19 mouse cellular contexts compared by ENCODE assay signal in the genomic region with DNA sequence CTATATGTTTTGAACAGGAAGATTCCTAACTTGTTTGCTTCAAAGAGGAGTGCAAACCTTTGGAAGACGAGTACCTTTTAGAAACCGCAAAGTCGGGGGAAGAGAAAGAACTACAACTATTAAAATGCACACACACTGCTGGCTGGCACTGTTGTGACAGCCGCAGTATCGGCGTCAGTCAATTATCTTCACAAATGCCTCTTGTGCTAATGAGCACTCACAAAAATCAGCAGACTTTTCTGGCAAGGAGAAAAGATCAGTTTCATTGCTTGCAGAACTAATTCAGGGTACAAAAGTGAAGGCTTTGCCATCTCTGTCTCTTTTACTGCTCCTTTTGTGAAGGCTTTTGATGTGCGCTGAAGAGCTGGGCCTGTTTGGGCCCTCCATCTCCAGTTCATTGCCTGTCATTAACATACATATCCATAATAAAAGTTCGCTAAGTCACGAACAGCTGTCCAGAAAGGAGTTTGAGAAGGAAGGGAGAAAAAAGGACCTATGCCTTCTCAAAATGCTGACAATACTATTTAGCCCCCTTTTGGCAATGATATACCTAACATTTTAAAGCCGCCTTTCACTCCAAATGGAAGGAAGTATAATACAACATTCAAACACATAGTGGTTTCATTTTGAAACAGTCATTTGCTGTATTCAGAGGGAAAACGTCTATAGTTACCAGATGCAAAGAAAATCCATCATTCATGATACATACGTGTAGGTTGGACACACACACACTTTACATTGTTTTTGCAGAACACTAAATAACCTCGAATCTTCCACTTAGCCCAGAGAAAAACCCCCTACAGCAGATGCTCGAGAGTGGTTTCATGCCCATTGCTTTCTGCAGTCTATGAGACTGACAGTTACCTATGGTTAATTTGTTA.
DNase-seq lines count a peak whose midpoint lies in the region; ATAC-seq and TF ChIP-seq lines count a peak whose summit lies in the region.
"Had no signal": no experiment of that assay in that cellular context is flagged by ENCODE, and none has a peak within 500 bp of the region (broad histone marks: within the 10 kb centered on the region; RNA-seq: fewer than 3 reads in every experiment).

No protein-coding gene starts in this region.

- no peaks in the 10 kb centered on the region for H3K36me3 ChIP-seq in ES-Bruce4 (ENCODE audit: control insufficient read depth, insufficient read depth, low read length, poor library complexity, severe bottlenecking)
- no peaks in the 10 kb centered on the region for H3K36me3 ChIP-seq in forebrain, embryonic 16.5 days (ENCODE audit: control insufficient read depth, insufficient read depth)
- H3K36me3 ChIP-seq: embryonic facial prominence, embryonic 15.5 days; heart, embryonic 13.5 days; limb, embryonic 10.5 days; liver, embryonic 12.5 days; lung, embryonic 15.5 days had no signal

- no peaks in the 10 kb centered on the region for H3K4me1 ChIP-seq in ES-Bruce4 (ENCODE audit: control insufficient read depth, insufficient read depth, low read length)
- peaks cover 21% of the 10 kb centered on the region for H3K4me1 ChIP-seq in forebrain, embryonic 16.5 days (replicated peaks; ENCODE audit: control insufficient read depth, insufficient read depth, low read length)
- H3K4me1 ChIP-seq: embryonic facial prominence, embryonic 15.5 days; liver, embryonic 12.5 days; lung, embryonic 15.5 days had no signal

- DNase-seq in heart, adult 11 months, result peak; percentile 34
- no peak for DNase-seq in heart, adult 18-20 months
- peak; percentile 47 for DNase-seq in embryo, embryonic 10 days (ENCODE audit: low spot score)
- DNase-seq in gastrocnemius, postnatal 4 days (ENCODE audit: low spot score in 2 of 2), result no peak
- DNase-seq in cerebellum, adult 9-10 months, result no peak
- DNase-seq in layer of hippocampus, adult 8-10 months (ENCODE audit: low spot score in 2 of 2), result no peak
- DNase-seq: adrenal gland, adult 2 months; cerebellum, postnatal 10 days; gastrocnemius, postnatal 25 days; heart, postnatal 4 days; kidney, adult 2 months had no signal

- TF ChIP-seq CTCF in ES-Bruce4 (IDR thresholded peaks at IDR 0.05; ENCODE audit: low read depth, low read length), result no peak

- no peak for TF ChIP-seq EP300 in ES-Bruce4 (IDR thresholded peaks at IDR 0.05; ENCODE audit: insufficient read depth, low read depth, low read length)

- H3K4me2 ChIP-seq in forebrain, embryonic 16.5 days (ENCODE audit: low read length), result peak overlapping the region; percentile 2
- H3K4me2 ChIP-seq: embryonic facial prominence, embryonic 15.5 days; liver, embryonic 12.5 days; lung, embryonic 15.5 days had no signal

- TF ChIP-seq POLR2A in ES-Bruce4 (IDR thresholded peaks at IDR 0.05; ENCODE audit: insufficient read depth, low read length), result no peak

- no peak overlapping the region for H3K9ac ChIP-seq in ES-Bruce4 (ENCODE audit: low read depth, poor library complexity, severe bottlenecking)
- H3K9ac ChIP-seq in forebrain, embryonic 16.5 days (replicated peaks; ENCODE audit: low read depth, low read length), result no peak overlapping the region
- H3K9ac ChIP-seq: embryonic facial prominence, embryonic 15.5 days; heart, embryonic 13.5 days; liver, embryonic 12.5 days; lung, embryonic 15.5 days had no signal

- peak; percentile 77 for ATAC-seq in forebrain, embryonic 16.5 days
- ATAC-seq: liver, embryonic 12.5 days had no signal

- H3K27me3 ChIP-seq in ES-Bruce4 (ENCODE audit: control insufficient read depth, insufficient read depth, low read length, poor library complexity, severe bottlenecking), result no peaks in the 10 kb centered on the region
- H3K27me3 ChIP-seq in forebrain, embryonic 16.5 days (replicated peaks; ENCODE audit: control insufficient read depth, insufficient read depth, low read length), result peaks cover 30% of the 10 kb centered on the region

- WGBS in forebrain, embryonic 16.5 days, result 5% methylated on average over 14 of the region's 14 CpGs

- no peak overlapping the region for H3K4me3 ChIP-seq in ES-Bruce4 (ENCODE audit: low read depth, low read length)
- no peak overlapping the region for H3K4me3 ChIP-seq in forebrain, embryonic 16.5 days (replicated peaks; ENCODE audit: low read length)
- H3K4me3 ChIP-seq: embryonic facial prominence, embryonic 15.5 days; heart, embryonic 13.5 days; limb, embryonic 10.5 days; liver, embryonic 12.5 days; lung, embryonic 15.5 days; myocyte had no signal

- peak overlapping the region; percentile 49; the same call in 1 of the 2 replicates for H3K27ac ChIP-seq in ES-Bruce4 (ENCODE audit: insufficient read depth, low read length)
- H3K27ac ChIP-seq in forebrain, embryonic 16.5 days (ENCODE audit: low read length), result no peak overlapping the region
- H3K27ac ChIP-seq: embryonic facial prominence, embryonic 15.5 days; heart, embryonic 13.5 days; limb, embryonic 10.5 days; liver, embryonic 12.5 days; lung, embryonic 15.5 days had no signal

- H3K9me3 ChIP-seq in ES-Bruce4 (replicated peaks; ENCODE audit: control insufficient read depth, insufficient read depth, low read length, poor library complexity, severe bottlenecking), result no peaks in the 10 kb centered on the region
- no peaks in the 10 kb centered on the region for H3K9me3 ChIP-seq in forebrain, embryonic 16.5 days (ENCODE audit: control insufficient read depth, low read length)
- H3K9me3 ChIP-seq: embryonic facial prominence, embryonic 15.5 days; heart, embryonic 13.5 days; limb, embryonic 10.5 days; liver, embryonic 12.5 days; lung, embryonic 15.5 days had no signal

Comparison
In these comparisons a context has a peak if more than half of its experiments do, and no peak if none do; other contexts are left out.
1. DNase-seq: peak in heart, adult 11 months (single experiment) and embryo, embryonic 10 days (single experiment); none in heart, adult 18-20 months (0 of 2), gastrocnemius, postnatal 4 days (0 of 2), cerebellum, adult 9-10 months (single experiment) and layer of hippocampus, adult 8-10 months (0 of 2).